8 mouse cellular contexts compared by ENCODE assay signal in the genomic region with DNA sequence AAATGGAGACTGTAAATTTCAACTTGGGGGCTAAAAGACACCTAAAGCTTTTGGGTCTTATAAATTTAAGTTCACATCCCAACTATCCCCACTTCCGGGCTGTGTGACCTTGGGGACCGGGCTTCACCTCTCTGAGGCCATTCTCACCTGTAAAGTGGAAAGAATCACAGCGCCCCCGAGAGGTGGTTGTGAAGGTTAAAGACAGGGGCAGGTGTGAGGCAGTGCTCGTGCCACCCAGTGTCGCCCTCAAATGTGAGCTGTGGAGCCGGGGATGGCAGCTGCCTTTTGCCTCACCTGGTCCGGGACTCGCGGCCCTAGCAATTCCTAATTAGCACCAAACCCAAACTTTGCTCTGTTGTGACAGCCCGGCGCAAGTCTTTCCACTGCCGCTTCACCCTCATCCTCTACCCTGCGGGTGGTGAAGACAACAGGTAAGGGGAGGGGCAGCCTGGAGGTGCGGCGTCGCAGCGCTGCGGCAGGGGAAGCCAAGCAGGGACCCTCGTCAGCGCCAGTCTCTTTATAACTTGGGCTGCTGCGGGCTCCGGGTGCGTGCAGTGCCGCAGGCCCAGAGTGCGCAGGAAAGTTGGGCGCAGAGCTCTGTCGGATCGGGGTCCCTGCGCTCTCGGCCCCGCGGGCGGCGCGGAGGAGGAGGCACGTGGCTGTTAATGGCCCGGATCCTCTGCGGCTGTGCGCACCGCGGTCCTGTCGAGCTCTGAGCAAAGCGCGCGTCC. TPM values are rescaled to one million over a fixed set of nuclear protein-coding genes. Genes with fewer than 3 reads are reported as not detected.
DNase-seq lines count a peak whose midpoint lies in the region; ATAC-seq and TF ChIP-seq lines count a peak whose summit lies in the region.

No protein-coding gene starts in this region.

- H3K4me1 ChIP-seq in ES-Bruce4 (ENCODE audit: control insufficient read depth, insufficient read depth, low read length) = no peaks in the 10 kb centered on the region
- peaks cover 35% of the 10 kb centered on the region for H3K4me1 ChIP-seq in forebrain, embryonic 12.5 days
- H3K4me1 ChIP-seq in limb, embryonic 14.5 days (ENCODE audit: control insufficient read depth, insufficient read depth, low read length) = no peaks in the 10 kb centered on the region; the same call in 1 of the 2 replicates

- H3K9ac ChIP-seq in ES-Bruce4 (ENCODE audit: low read depth, poor library complexity, severe bottlenecking) = peak overlapping the region; percentile 77
- peak overlapping the region; percentile 66 for H3K9ac ChIP-seq in forebrain, embryonic 12.5 days
- peak overlapping the region; percentile 44; the same call in 1 of the 2 replicates for H3K9ac ChIP-seq in limb, embryonic 14.5 days (ENCODE audit: low read depth, low read length, severe bottlenecking)

- no peak for TF ChIP-seq EP300 in ES-Bruce4 (IDR thresholded peaks at IDR 0.05; ENCODE audit: insufficient read depth, low read depth, low read length)

- H3K36me3 ChIP-seq in ES-Bruce4 (ENCODE audit: control insufficient read depth, insufficient read depth, low read length, poor library complexity, severe bottlenecking) = no peaks in the 10 kb centered on the region
- no peaks in the 10 kb centered on the region for H3K36me3 ChIP-seq in forebrain, embryonic 12.5 days (replicated peaks)
- H3K36me3 ChIP-seq in limb, embryonic 14.5 days (ENCODE audit: control insufficient read depth, insufficient read depth, low read length) = no peaks in the 10 kb centered on the region

- WGBS in forebrain, embryonic 12.5 days = 4% methylated on average over 46 of the region's 46 CpGs
- 4% methylated on average over 31 of the region's 46 CpGs for WGBS in limb, embryonic 14.5 days

- H3K4me2 ChIP-seq in forebrain, embryonic 12.5 days = peak overlapping the region; percentile 89
- H3K4me2 ChIP-seq in limb, embryonic 14.5 days (replicated peaks; ENCODE audit: low read depth, low read length, severe bottlenecking) = peak overlapping the region; percentile 74

- H3K27me3 ChIP-seq in ES-Bruce4 (ENCODE audit: control insufficient read depth, insufficient read depth, low read length, poor library complexity, severe bottlenecking) = peaks cover 6% of the 10 kb centered on the region
- peaks cover 71% of the 10 kb centered on the region for H3K27me3 ChIP-seq in forebrain, embryonic 12.5 days
- H3K27me3 ChIP-seq in limb, embryonic 14.5 days (ENCODE audit: control insufficient read depth, insufficient read depth, low read length) = peaks cover 61% of the 10 kb centered on the region

- H3K9me3 ChIP-seq in ES-Bruce4 (replicated peaks; ENCODE audit: control insufficient read depth, insufficient read depth, low read length, poor library complexity, severe bottlenecking) = no peaks in the 10 kb centered on the region
- no peaks in the 10 kb centered on the region for H3K9me3 ChIP-seq in forebrain, embryonic 12.5 days
- no peaks in the 10 kb centered on the region for H3K9me3 ChIP-seq in limb, embryonic 14.5 days (ENCODE audit: control insufficient read depth, low read length)

- TF ChIP-seq CTCF in ES-Bruce4 (IDR thresholded peaks at IDR 0.05; ENCODE audit: low read depth, low read length) = peak; percentile 25

- peak; percentile 28; the same call in 1 of the 2 replicates for ATAC-seq in forebrain, embryonic 12.5 days (ENCODE audit: low FRiP score)
- ATAC-seq in limb, embryonic 14.5 days (ENCODE audit: low FRiP score, low read depth) = no peak

- H3K27ac ChIP-seq in ES-Bruce4 (ENCODE audit: insufficient read depth, low read length) = no peak overlapping the region
- no peak overlapping the region for H3K27ac ChIP-seq in forebrain, embryonic 12.5 days
- no peak overlapping the region for H3K27ac ChIP-seq in limb, embryonic 14.5 days (replicated peaks; ENCODE audit: low read depth, low read length)

- peak; percentile 12 to 15 for DNase-seq in frontal cortex, postnatal 36 days (ENCODE audit: low spot score in 2 of 2)
- no peak for DNase-seq in frontal cortex, adult 2 months (ENCODE audit: extremely low spot score in 1 of 2, low spot score in 1 of 2)
- DNase-seq in limb, embryonic 14.5 days (ENCODE audit: low spot score) = no peak
- no peak for DNase-seq in adipocyte (ENCODE audit: low spot score)
- DNase-seq in lung, postnatal 4 days = no peak
- DNase-seq in thymus, postnatal 10 days (ENCODE audit: low spot score in 2 of 2) = no peak

- TF ChIP-seq POLR2A in ES-Bruce4 (IDR thresholded peaks at IDR 0.05; ENCODE audit: insufficient read depth, low read length) = no peak
- TF ChIP-seq POLR2A in limb, embryonic 14.5 days (IDR thresholded peaks at IDR 0.05; ENCODE audit: borderline replicate concordance, extremely low read depth, insufficient read depth, insufficient read length) = no peak

- H3K4me3 ChIP-seq in ES-Bruce4 (ENCODE audit: low read depth, low read length) = peak overlapping the region; percentile 74
- H3K4me3 ChIP-seq in forebrain, embryonic 12.5 days (replicated peaks) = peak overlapping the region; percentile 61
- H3K4me3 ChIP-seq in limb, embryonic 14.5 days (replicated peaks; ENCODE audit: low read length) = peak overlapping the region; percentile 40

RNA-seq across cellular contexts. Expression of a gene that starts 16.0 kb away (rescaled TPM):
- polyA plus RNA-seq in frontal cortex, adult 2 months (2012; rRNA removed) = 48.2 and 50.4 TPM in 2 replicates
- polyA plus RNA-seq in ES-Bruce4 (2011; ENCODE audit: insufficient read depth, insufficient read length, low read depth, missing spikeins) = 0.18 and 0.46 TPM in 2 replicates
- polyA plus RNA-seq in forebrain, embryonic 12.5 days (2016; fragmentation: Nextera tagmentation; extraction: Ambion mirVana) = 1.4 and 1.9 TPM in 2 replicates
- 5.9 and 6.1 TPM in 2 replicates for polyA plus RNA-seq in limb, embryonic 14.5 days (2012; rRNA removed)
- polyA plus RNA-seq in limb, embryonic 14.5 days (2014; fragmentation: Nextera tagmentation; extraction: Ambion mirVana) = 1.4 and 2.8 TPM in 2 replicates

RNA-seq across cellular contexts. Expression of a gene that starts 34.8 kb away (rescaled TPM):
- polyA plus RNA-seq in frontal cortex, adult 2 months (2012; rRNA removed) = 19.0 and 23.1 TPM in 2 replicates
- 20.1 and 21.5 TPM in 2 replicates for polyA plus RNA-seq in ES-Bruce4 (2011; ENCODE audit: insufficient read depth, insufficient read length, low read depth, missing spikeins)
- polyA plus RNA-seq in forebrain, embryonic 12.5 days (2016; fragmentation: Nextera tagmentation; extraction: Ambion mirVana) = 53.5 and 61.1 TPM in 2 replicates
- polyA plus RNA-seq in limb, embryonic 14.5 days (2012; rRNA removed) = 11.0 and 16.7 TPM in 2 replicates
- 28.9 and 35.4 TPM in 2 replicates for polyA plus RNA-seq in limb, embryonic 14.5 days (2014; fragmentation: Nextera tagmentation; extraction: Ambion mirVana)

RNA-seq across cellular contexts. Expression of a gene that starts 59.5 kb away (rescaled TPM):
- 2.0 and 2.2 TPM in 2 replicates for polyA plus RNA-seq in frontal cortex, adult 2 months (2012; rRNA removed)
- polyA plus RNA-seq in ES-Bruce4 (2011; ENCODE audit: insufficient read depth, insufficient read length, low read depth, missing spikeins) = 0.73 and 1.4 TPM in 2 replicates
- polyA plus RNA-seq in forebrain, embryonic 12.5 days (2016; fragmentation: Nextera tagmentation; extraction: Ambion mirVana) = 0.83 and 1.2 TPM in 2 replicates
- 0.70 and 0.87 TPM in 2 replicates for polyA plus RNA-seq in limb, embryonic 14.5 days (2012; rRNA removed)
- polyA plus RNA-seq in limb, embryonic 14.5 days (2014; fragmentation: Nextera tagmentation; extraction: Ambion mirVana) = 0.43 and 0.91 TPM in 2 replicates

Comparison
In these comparisons a context has a peak if more than half of its experiments do, and no peak if none do; other contexts are left out.
1. DNase-seq: peak in frontal cortex, postnatal 36 days (2 of 2); none in frontal cortex, adult 2 months (0 of 2), limb, embryonic 14.5 days (single experiment), adipocyte (single experiment), lung, postnatal 4 days (0 of 2) and thymus, postnatal 10 days (0 of 2).
2. Peak in every context shown above with its lines, with median percentiles within 50 percentile points of each other: H3K4me3 ChIP-seq and H3K9ac ChIP-seq.